Mouse (Mus musculus) heart, embryonic 14.5 days (tissue): ENCODE measurements at regions not wholly inside any gene's neighbourhood (a gene's known extent, or its start where the extent isn't known, plus 50 kb on each side); places are given as distances from the start of the nearest gene placed in this dataset.

Source experiments
- ATAC-seq: fragments of 200-750 bp; cut with Nextera tagmentation; 2 replicates; pipeline ENCODE4 v1.8.0; 2017; ENCODE audit warnings: low read depth, moderate TSS enrichment; ENCODE audit not compliant: insufficient number of reproducible peaks, insufficient read depth, low FRiP score
- H3K27ac ChIP-seq, 2 experiments: fragments of 200-500 bp in 1 of 2; fragments of 300-500 bp in 1 of 2; sonication (generic) in 1 of 2; replicated peaks in 1 of 2; 2 replicates each; pipeline ENCODE4 v1.5.1; 2012 to 2014; ENCODE audit warnings: low read depth in 2 of 2, low read length in 2 of 2, control low read depth in 1 of 2, mild to moderate bottlenecking in 1 of 2, mixed read lengths in 1 of 2; ENCODE audit not compliant: control insufficient read depth in 1 of 2, insufficient read depth in 1 of 2
- H3K27me3 ChIP-seq: fragments of 300-500 bp; sonication (generic); 2 replicates; pipeline ENCODE4 v1.6.1; 2014; ENCODE audit warnings: mild to moderate bottlenecking, low read length, control low read depth; ENCODE audit not compliant: control insufficient read depth, insufficient read depth
- H3K36me3 ChIP-seq: fragments of 300-500 bp; sonication (generic); 2 replicates; pipeline ENCODE4 v1.6.1; 2014; ENCODE audit warnings: mild to moderate bottlenecking, control low read depth, low read length, mixed read lengths; ENCODE audit not compliant: control insufficient read depth, insufficient read depth
- H3K4me1 ChIP-seq, 2 experiments: fragments of 200-500 bp in 1 of 2; fragments of 300-500 bp in 1 of 2; sonication (generic) in 1 of 2; 2 replicates each; pipeline ENCODE4 v1.6.1; 2012 to 2014; ENCODE audit warnings: low read length in 2 of 2, control low read depth in 1 of 2, mixed read lengths in 1 of 2; ENCODE audit not compliant: control insufficient read depth in 2 of 2, insufficient read depth in 2 of 2
- H3K4me2 ChIP-seq: fragments of 300-500 bp; sonication (generic); 2 replicates; pipeline ENCODE4 v1.6.1; 2014; ENCODE audit warnings: mild to moderate bottlenecking, low read length
- H3K4me3 ChIP-seq, 2 experiments: fragments of 200-500 bp in 1 of 2; fragments of 300-500 bp in 1 of 2; sonication (generic) in 1 of 2; 2 replicates each; pipeline ENCODE4 v1.5.1; 2012 to 2014; ENCODE audit warnings: low read length in 2 of 2, mild to moderate bottlenecking in 2 of 2, control low read depth in 1 of 2, low read depth in 1 of 2, moderate library complexity in 1 of 2; ENCODE audit not compliant: control insufficient read depth in 1 of 2, insufficient read depth in 1 of 2
- H3K9ac ChIP-seq: fragments of 300-500 bp; sonication (generic); 2 replicates; pipeline ENCODE4 v1.6.1; 2014; ENCODE audit warnings: mild to moderate bottlenecking, low read length
- H3K9me3 ChIP-seq: fragments of 300-500 bp; sonication (generic); 2 replicates; pipeline ENCODE4 v1.6.1; 2016; ENCODE audit warnings: low read length, control low read depth; ENCODE audit not compliant: control insufficient read depth
- WGBS: fragments of 180-500 bp; shearing (Covaris S2); extraction: QIAGEN DNeasy Blood & Tissue Kit; methylation state at CpG from one replicate; pipeline ENCODE4 v1.1.7; 2014; 5-methylcytosine and 5-hydroxymethylcytosine counted together

DNA sequence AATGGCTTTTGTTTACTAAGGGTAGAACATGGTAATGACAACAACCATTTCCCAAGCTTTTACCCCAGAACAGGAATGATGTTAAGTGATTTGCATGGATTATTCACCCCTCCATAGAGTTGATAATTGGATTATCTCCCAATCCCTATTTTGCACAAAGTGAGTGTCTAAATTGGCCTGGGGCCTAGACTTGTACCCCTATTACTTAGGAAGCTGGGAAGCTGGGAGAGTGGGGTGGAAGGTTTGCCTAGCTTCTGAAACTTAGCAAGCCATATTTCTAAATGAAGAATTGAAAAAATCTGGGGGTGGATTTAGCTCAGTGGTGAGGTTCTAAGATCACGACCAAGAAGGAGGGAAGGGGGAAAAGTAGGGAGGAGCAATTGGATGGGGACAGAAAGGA, 289.9 kb downstream of the Rngtt start:
- Histone ChIP-seq H3K4me2 (no peak overlapping the region), H3K4me3 (no peak overlapping the region), H3K36me3 (no peaks in the 10 kb centered on the region), H3K27ac (no peak overlapping the region), H3K9ac (no peak overlapping the region), H3K9me3 (no peaks in the 10 kb centered on the region; the same call in 1 of the 2 replicates), H3K27me3 (peaks cover 5% of the 10 kb centered on the region; the same call in 1 of the 2 replicates), H3K4me1 (no peaks in the 10 kb centered on the region)
- WGBS, result 71% methylated on average over 1 of the region's 1 CpGs
- no peak for ATAC-seq

DNA sequence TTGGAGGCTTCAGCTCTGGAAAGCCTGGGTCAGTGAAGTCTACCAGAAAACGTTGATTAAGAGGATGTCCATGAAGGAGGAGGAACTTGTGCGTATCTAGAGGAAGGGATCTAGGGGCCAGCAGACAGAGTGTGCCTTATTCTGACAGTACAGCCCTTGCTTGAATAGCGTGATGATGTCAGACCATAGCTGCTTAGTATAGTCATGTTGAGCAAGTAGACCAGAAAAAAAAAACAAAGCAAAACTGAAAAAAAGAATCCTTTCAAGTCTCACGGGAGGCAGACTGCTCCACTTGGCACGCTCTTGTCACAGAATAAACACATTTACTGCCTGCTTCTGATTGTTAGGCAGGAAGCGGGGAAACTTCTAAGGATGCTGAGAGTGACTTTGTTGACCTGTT, 290.7 kb downstream of the Rngtt start:
- no peak overlapping the region for H3K4me3 ChIP-seq
- WGBS, result 53% methylated on average over 6 of the region's 6 CpGs
- H3K27me3 ChIP-seq, result peaks cover 3% of the 10 kb centered on the region; the same call in 1 of the 2 replicates
- peak; percentile 56; the same call in 1 of the 2 replicates for ATAC-seq
- no peaks in the 10 kb centered on the region for H3K36me3 ChIP-seq
- no peak overlapping the region for H3K27ac ChIP-seq
- H3K4me2 ChIP-seq, result no peak overlapping the region
- no peaks in the 10 kb centered on the region for H3K4me1 ChIP-seq
- no peak overlapping the region for H3K9ac ChIP-seq
- no peaks in the 10 kb centered on the region; the same call in 1 of the 2 replicates for H3K9me3 ChIP-seq

DNA sequence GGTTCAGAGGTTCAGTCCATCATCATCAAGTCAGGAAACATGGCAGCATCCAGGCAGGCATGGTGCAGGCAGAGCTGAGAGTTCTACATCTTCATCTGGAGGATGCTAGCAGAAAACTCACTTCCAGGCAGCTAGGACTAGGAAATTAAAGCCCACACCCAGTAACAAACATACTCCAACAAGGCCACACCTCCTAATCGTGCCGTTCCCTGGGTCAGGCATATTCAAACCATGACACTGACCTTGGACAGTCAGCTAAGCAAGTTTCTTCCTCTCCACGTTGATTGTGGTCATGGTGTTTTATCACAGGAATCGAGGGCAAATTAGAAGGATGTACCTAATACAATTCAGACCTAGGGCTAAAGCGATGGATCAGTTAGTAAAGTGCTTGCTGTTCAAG, 294.5 kb downstream of the Rngtt start:
- Histone ChIP-seq H3K4me1 (no peaks in the 10 kb centered on the region), H3K9ac (no peak overlapping the region), H3K36me3 (no peaks in the 10 kb centered on the region), H3K9me3 (no peaks in the 10 kb centered on the region; the same call in 1 of the 2 replicates), H3K4me3 (no peak overlapping the region), H3K4me2 (no peak overlapping the region), H3K27me3 (no peaks in the 10 kb centered on the region), H3K27ac (no peak overlapping the region)
- 84% methylated on average over 5 of the region's 5 CpGs for WGBS
- no peak for ATAC-seq

DNA sequence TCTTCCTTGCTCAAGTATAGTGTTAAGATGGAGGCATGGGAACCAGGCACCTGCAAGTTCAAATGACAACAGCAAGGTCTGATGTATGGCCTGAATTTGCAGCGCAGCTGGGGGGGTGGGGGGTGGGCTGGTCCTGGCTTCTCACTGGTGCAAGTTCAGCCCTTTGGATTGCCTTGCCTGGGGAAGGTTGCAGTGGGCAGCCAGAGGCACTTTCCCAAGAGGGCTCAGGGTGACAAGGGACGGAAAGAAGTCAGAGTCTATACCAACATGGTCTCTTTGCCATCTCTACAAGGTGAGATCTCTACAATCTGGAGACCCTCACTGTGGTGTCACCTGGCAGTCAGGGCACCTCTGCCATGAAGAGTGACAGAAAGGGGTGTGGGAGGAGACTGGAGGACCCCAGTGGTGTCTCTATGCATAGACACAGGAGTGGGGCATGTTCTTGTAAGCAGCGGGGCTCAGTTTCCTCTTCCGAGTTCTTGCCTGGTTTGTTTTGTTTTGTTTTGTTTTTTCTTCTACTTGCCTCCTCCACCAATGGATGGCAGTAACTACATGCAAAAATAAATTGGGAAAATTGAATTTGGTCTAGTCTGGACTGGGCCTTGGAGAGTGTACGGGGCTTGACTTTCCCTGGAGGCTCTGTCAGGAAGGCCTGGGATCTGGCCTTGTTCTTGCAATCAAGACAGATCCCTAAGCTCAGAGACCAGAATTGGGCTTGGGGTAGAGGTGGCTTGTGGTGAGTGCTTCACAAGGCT, 284.4 kb upstream of the Cnr1 start:
- 82% methylated on average over 5 of the region's 5 CpGs for WGBS
- no peaks in the 10 kb centered on the region for H3K9me3 ChIP-seq
- no peak overlapping the region for H3K27ac ChIP-seq
- 0 out of 4 replicates have a peak, but pooled peaks cover 0 to 2% of the 10 kb centered on the region in 2 experiments for H3K4me1 ChIP-seq
- H3K36me3 ChIP-seq, result no peaks in the 10 kb centered on the region
- no peak for ATAC-seq
- no peak overlapping the region for H3K4me3 ChIP-seq
- H3K9ac ChIP-seq, result no peak overlapping the region
- no peak overlapping the region for H3K4me2 ChIP-seq
- no peaks in the 10 kb centered on the region for H3K27me3 ChIP-seq

DNA sequence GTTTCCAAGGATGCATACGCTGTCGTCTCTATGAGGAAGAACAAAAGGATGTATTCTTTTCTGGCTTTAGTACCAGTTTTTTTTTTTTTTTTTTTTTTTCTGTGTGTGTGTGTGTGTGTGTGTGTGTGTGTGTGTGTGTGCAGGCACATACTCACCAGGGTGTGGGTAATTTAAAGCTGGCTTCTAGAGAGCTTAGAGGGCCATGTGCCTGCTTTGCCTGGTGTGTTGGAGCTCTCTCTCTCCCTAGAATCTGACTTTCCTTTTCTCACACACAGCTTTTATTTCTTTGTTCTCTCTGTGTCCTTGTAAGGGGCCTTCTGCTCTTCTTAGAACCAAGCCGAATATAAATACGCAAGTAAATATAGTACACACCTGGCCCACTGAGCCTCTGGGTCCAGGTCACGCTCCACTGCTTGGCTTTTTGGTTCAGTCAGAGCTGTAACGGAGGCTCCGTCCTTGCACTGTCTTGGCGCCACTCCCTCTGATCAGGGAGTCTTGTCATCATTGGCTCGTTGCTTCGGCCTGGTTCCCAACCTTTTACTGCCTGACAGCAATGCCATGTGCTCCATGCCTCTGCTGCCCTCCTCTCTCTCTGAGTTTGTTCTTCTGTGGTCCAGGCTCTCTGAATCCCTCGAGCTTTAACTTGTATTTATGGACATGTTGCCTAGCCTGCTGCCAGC, 283.7 kb upstream of the Cnr1 start:
- WGBS, result 88% methylated on average over 11 of the region's 11 CpGs
- H3K36me3 ChIP-seq, result no peaks in the 10 kb centered on the region
- H3K4me2 ChIP-seq, result no peak overlapping the region
- H3K9ac ChIP-seq, result no peak overlapping the region
- no peaks in the 10 kb centered on the region for H3K9me3 ChIP-seq
- H3K4me3 ChIP-seq, result no peak overlapping the region
- no peaks in the 10 kb centered on the region for H3K27me3 ChIP-seq
- no peak for ATAC-seq
- no peak overlapping the region for H3K27ac ChIP-seq
- H3K4me1 ChIP-seq, result 0 out of 4 replicates have a peak, but pooled peaks cover 0 to 2% of the 10 kb centered on the region in 2 experiments

DNA sequence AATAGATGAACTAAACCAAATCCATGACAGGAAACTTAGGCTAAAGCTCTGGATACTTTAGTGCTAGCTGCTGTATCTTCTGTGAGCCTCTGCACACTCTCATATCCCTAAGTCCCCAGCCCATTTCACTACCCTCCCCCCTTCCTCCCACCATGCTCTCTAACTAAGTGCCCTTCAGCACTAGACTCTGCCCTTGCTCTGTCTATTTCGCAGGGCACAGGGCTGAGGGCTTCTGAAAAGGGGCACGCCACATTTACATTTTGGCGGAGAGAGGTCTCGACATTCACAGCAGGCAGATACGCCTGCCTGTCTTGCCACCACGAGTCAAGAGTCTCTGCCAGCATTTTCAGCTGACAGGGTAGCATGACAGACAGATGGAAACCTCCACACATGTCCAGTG, 282.5 kb upstream of the Cnr1 start:
- Histone ChIP-seq H3K27me3 (no peaks in the 10 kb centered on the region), H3K4me2 (no peak overlapping the region), H3K9ac (no peak overlapping the region), H3K36me3 (no peaks in the 10 kb centered on the region), H3K4me3 (no peak overlapping the region), H3K9me3 (no peaks in the 10 kb centered on the region), H3K4me1 (0 out of 4 replicates have a peak, but pooled peaks cover 0 to 2% of the 10 kb centered on the region in 2 experiments), H3K27ac (no peak overlapping the region)
- WGBS, result 60% methylated on average over 6 of the region's 6 CpGs
- ATAC-seq, result no peak

DNA sequence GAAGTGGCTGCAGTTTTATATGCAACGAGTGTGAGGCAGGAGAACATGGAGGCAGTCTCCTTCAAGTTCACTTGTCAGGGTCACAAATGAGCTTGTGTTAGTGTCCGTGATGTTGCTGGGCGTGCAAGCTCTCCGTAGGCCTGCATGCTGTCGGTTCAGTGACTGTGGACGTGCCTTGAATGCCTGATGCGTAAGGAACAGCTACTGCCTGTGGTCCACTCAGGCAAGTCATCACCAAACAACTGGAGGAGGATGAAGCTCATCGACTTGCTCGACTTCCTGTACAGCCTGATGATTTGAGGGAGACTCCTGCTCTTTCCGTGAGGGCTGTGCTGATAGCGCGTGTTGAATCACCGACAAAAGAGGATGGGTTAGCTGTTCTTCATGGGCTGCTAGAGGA, 281.9 kb upstream of the Cnr1 start:
- WGBS, result 74% methylated on average over 13 of the region's 13 CpGs
- Histone ChIP-seq H3K4me3 (no peak overlapping the region), H3K9ac (no peak overlapping the region), H3K9me3 (no peaks in the 10 kb centered on the region), H3K4me1 (0 out of 4 replicates have a peak, but pooled peaks cover 0 to 2% of the 10 kb centered on the region in 2 experiments), H3K4me2 (no peak overlapping the region), H3K36me3 (no peaks in the 10 kb centered on the region), H3K27ac (no peak overlapping the region), H3K27me3 (no peaks in the 10 kb centered on the region)
- ATAC-seq, result no peak
